Mouse (Mus musculus) small intestine, adult 10 weeks (tissue): ENCODE measurements around the gene Cfh. TPM values are rescaled to one million over a fixed set of nuclear protein-coding genes. Genes with fewer than 3 reads are reported as not detected.

ENCODE experiments used
- polyA plus RNA-seq: library from polyadenylated mRNA; stranded (reverse); fragments of 350-450 nt; fragmentation: Illumina TruSeq; extraction: RNeasy Lipid Tissue Mini Kit (QIAGEN cat#74804); gene quantifications from one replicate; pipeline ENCODE4 v1.2.3, GENCODE M21; 2014; ENCODE audit warnings: low replicate concordance

Gene Cfh
- polyA plus RNA-seq, result 44.4 TPM

DNA sequence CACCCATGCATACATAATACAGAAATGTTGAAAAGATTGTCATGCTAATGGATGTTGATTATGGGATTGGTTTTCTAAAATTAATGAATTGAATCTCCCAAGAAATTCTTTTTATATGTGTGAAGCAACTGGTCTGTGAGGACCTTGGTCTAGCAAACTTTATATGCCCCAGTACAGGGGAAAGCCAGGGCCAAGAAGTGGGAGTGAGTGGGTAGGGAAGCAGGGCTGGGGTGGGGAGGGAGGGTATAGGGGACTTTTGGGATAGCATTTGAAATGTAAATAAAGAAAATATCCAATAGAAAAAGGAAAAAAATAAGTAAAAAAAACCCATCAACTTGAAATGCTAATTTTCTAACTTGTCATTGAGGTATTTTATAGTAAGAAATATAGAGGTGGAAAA, at the start of gene Cfh:
Gene Cfh, minus strand, starts transcription at position 101 of the 400 bp plus-strand sequence.

Other genes starting within 250 kb of the Cfh start
- 1.2 TPM for gene Kcnt2, start 62.4 kb upstream of the Cfh start, polyA plus RNA-seq